Mouse (Mus musculus): ENCODE data around the gene Gpr171. TPM values are rescaled to one million over a fixed set of nuclear protein-coding genes. Genes with fewer than 3 reads are reported as not detected.

Gene Gpr171
- polyA plus RNA-seq, 1 experiment: 0.38 TPM

DNA sequence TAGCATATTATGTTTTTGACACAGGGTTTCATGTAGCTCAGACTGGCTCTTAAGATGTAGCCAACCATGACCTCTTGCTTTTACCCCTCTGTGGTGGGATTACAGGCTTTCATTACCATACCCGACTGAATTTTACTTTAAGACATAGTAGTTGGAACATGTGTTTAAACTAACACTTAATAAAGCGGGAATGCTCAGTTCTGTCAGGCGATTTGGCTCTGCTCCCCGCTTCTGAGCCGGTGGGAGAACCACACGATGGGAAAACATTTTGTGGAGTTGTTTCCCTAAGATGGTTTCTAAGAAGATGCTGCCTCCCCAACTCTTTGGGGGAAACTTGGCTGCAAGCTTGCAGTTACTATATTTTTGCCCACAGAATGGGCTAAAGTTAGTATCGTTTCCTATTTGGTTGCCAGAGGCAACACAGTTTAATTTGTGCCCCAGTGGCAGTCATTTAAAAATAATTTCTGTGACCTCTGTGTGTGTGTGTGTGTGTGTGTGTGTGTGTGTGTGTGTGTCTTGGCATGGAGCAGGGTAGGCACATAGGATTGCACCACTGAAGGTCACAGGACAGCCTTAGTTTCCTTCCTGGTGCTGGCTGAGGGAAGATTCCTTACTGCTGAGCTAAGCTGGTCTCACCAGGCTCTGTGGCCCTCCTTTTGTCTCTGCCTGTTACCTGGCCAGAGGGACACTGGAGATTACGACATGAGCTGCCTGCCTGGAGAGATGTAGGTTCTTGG lies 34.9 kb downstream of the Gpr171 start:
- Histone ChIP-seq H3K36me3 (ENCODE audit: control insufficient read depth, insufficient read depth, low read length) (no peaks in the 10 kb centered on the region), H3K4me3 (ENCODE audit: insufficient read depth, low read depth, low read length) (no peak overlapping the region), H3K27ac (ENCODE audit: insufficient read depth, low read depth, low read length) (no peak overlapping the region), H3K4me1 (ENCODE audit: control insufficient read depth, insufficient read depth, low read length) (no peaks in the 10 kb centered on the region), H3K27me3 (replicated peaks; ENCODE audit: control insufficient read depth, insufficient read depth, low read length) (no peaks in the 10 kb centered on the region)
- no peak for TF ChIP-seq POLR2A (IDR thresholded peaks at IDR 0.05; ENCODE audit: low read depth, low read length)
- TF ChIP-seq CTCF (conservative IDR thresholded peaks at IDR 0.05; ENCODE audit: insufficient read depth, insufficient read length, low read depth, low read length): no peak
- DNase-seq: peak; percentile 6
- WGBS: 45% methylated on average over 8 of the region's 8 CpGs

DNA sequence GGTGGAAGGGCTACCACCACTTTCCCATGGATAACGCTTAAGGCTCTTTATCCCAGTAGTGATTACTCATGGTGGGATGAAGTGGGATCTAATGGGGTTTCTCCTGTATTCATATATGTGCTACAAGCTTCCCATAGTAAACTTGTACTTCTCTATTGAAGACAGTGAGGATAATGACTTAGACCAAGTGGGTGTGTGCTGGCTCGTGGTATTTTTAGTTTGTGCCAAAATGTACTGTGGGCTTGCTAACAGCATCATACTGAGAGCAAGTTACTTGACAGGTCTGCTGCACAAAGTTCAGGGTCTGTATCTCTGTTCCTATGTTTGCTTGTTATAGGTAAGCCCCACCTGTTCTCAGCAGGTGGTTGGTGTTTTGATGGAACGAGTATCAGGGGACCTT lies 35.7 kb downstream of the Gpr171 start:
- no peak for DNase-seq
- H3K36me3 ChIP-seq (ENCODE audit: control insufficient read depth, insufficient read depth, low read length): no peaks in the 10 kb centered on the region
- H3K27me3 ChIP-seq (replicated peaks; ENCODE audit: control insufficient read depth, insufficient read depth, low read length): no peaks in the 10 kb centered on the region
- no peak overlapping the region for H3K27ac ChIP-seq (ENCODE audit: insufficient read depth, low read depth, low read length)
- no peak overlapping the region for H3K4me3 ChIP-seq (ENCODE audit: insufficient read depth, low read depth, low read length)
- 70% methylated on average over 3 of the region's 3 CpGs for WGBS
- no peak for TF ChIP-seq POLR2A (IDR thresholded peaks at IDR 0.05; ENCODE audit: low read depth, low read length)
- H3K4me1 ChIP-seq (ENCODE audit: control insufficient read depth, insufficient read depth, low read length): no peaks in the 10 kb centered on the region

DNA sequence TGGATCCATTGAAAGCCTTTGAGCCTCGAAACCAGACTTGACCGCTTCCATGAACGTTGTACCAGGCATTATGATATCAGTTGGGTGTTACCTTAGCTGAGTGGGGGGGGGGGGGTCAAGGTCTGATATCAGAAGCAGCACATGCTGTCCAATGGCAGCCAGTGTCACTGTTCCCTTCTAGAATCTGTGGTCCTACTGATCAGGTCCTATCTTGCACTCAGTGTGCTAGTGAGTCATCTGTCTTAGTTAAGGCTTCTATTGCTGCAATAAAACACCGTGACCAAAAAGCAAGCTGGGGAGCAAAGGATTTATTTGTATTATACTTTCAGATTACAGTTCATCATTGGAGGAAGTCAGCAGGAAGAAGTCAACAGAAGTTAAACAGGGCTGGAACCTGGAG lies 38.2 kb downstream of the Gpr171 start:
- H3K27me3 ChIP-seq (replicated peaks; ENCODE audit: control insufficient read depth, insufficient read depth, low read length): no peaks in the 10 kb centered on the region
- DNase-seq: no peak
- H3K27ac ChIP-seq (ENCODE audit: insufficient read depth, low read depth, low read length): no peak overlapping the region
- 91% methylated on average over 4 of the region's 4 CpGs for WGBS
- H3K4me1 ChIP-seq (ENCODE audit: control insufficient read depth, insufficient read depth, low read length): no peaks in the 10 kb centered on the region
- TF ChIP-seq CTCF (conservative IDR thresholded peaks at IDR 0.05; ENCODE audit: insufficient read depth, insufficient read length, low read depth, low read length) (no peak), POLR2A (IDR thresholded peaks at IDR 0.05; ENCODE audit: low read depth, low read length) (no peak)
- H3K36me3 ChIP-seq (ENCODE audit: control insufficient read depth, insufficient read depth, low read length): no peaks in the 10 kb centered on the region
- H3K4me3 ChIP-seq (ENCODE audit: insufficient read depth, low read depth, low read length): no peak overlapping the region

- TF ChIP-seq POLR2A (IDR thresholded peaks at IDR 0.05; ENCODE audit: low read depth, low read length) (no peak), CTCF (conservative IDR thresholded peaks at IDR 0.05; ENCODE audit: insufficient read depth, insufficient read length, low read depth, low read length) (no peak)
- 74% methylated on average over 5 of the region's 5 CpGs for WGBS
- DNase-seq: no peak
- Histone ChIP-seq H3K4me3 (ENCODE audit: insufficient read depth, low read depth, low read length) (no peak overlapping the region), H3K4me1 (ENCODE audit: control insufficient read depth, insufficient read depth, low read length) (no peaks in the 10 kb centered on the region), H3K27me3 (replicated peaks; ENCODE audit: control insufficient read depth, insufficient read depth, low read length) (no peaks in the 10 kb centered on the region), H3K27ac (ENCODE audit: insufficient read depth, low read depth, low read length) (no peak overlapping the region), H3K36me3 (ENCODE audit: control insufficient read depth, insufficient read depth, low read length) (no peaks in the 10 kb centered on the region)
These were observed 39.5 kb downstream of the Gpr171 start for GRCm38 (mm10) chr3:59062141-59062540.

DNA sequence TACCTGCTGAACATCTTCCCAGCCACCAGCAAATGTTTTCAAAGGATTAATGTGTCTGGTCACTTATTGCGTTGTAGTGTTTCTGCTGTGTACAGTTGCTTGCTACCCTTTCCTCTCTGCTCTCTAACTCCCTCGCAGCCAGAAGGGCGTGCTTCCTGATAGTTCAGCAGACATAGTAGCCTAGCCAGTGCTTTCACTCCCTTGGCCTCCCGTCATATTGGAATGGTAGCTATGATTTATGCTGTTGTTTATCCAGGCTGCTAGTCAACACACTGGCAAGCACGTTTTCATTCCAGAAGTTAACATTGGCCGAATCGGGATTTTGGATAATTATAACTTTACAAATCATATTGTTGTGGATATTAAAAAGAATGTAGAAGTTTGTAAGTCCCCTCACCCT lies 41.5 kb downstream of the Gpr171 start:
- TF ChIP-seq CTCF (conservative IDR thresholded peaks at IDR 0.05; ENCODE audit: insufficient read depth, insufficient read length, low read depth, low read length) (no peak), POLR2A (IDR thresholded peaks at IDR 0.05; ENCODE audit: low read depth, low read length) (no peak)
- no peaks in the 10 kb centered on the region for H3K36me3 ChIP-seq (ENCODE audit: control insufficient read depth, insufficient read depth, low read length)
- DNase-seq: peak; percentile 32
- no peak overlapping the region for H3K27ac ChIP-seq (ENCODE audit: insufficient read depth, low read depth, low read length)
- H3K4me3 ChIP-seq (ENCODE audit: insufficient read depth, low read depth, low read length): no peak overlapping the region
- no peaks in the 10 kb centered on the region for H3K27me3 ChIP-seq (replicated peaks; ENCODE audit: control insufficient read depth, insufficient read depth, low read length)
- WGBS: 63% methylated on average over 7 of the region's 7 CpGs
- H3K4me1 ChIP-seq (ENCODE audit: control insufficient read depth, insufficient read depth, low read length): no peaks in the 10 kb centered on the region

DNA sequence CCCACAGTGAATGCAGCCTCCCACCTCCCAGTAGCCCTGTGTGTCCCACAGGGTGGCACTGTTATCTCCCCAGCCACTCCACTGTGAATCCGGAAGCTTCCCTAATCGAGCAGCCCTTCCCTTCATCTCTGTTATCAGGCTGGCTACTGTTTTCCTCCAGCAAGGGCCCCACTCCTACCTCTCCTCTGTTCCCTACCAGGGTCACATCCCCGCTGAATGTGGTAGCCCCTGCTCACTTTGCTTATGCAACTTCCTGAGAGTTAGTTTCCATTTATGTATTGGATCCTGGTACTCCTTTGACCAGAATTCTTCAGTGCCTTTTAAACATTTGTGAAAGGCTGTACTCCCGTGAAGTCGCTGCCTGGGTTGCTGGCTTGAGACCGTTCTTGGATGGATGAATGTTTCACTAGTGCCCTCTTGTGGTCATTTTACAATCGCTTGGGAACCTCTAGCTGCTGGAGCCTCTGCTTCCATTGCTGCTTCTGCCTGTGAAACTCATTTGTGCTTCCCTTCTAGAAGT lies 42.5 kb downstream of the Gpr171 start:
- peak; percentile 77 for DNase-seq
- Histone ChIP-seq H3K27me3 (replicated peaks; ENCODE audit: control insufficient read depth, insufficient read depth, low read length) (no peaks in the 10 kb centered on the region), H3K4me3 (ENCODE audit: insufficient read depth, low read depth, low read length) (no peak overlapping the region), H3K36me3 (ENCODE audit: control insufficient read depth, insufficient read depth, low read length) (no peaks in the 10 kb centered on the region), H3K27ac (ENCODE audit: insufficient read depth, low read depth, low read length) (no peak overlapping the region), H3K4me1 (ENCODE audit: control insufficient read depth, insufficient read depth, low read length) (no peaks in the 10 kb centered on the region)
- TF ChIP-seq CTCF (conservative IDR thresholded peaks at IDR 0.05; ENCODE audit: insufficient read depth, insufficient read length, low read depth, low read length) (peak; percentile 80), POLR2A (IDR thresholded peaks at IDR 0.05; ENCODE audit: low read depth, low read length) (no peak)
- WGBS: 8% methylated on average over 7 of the region's 7 CpGs

DNA sequence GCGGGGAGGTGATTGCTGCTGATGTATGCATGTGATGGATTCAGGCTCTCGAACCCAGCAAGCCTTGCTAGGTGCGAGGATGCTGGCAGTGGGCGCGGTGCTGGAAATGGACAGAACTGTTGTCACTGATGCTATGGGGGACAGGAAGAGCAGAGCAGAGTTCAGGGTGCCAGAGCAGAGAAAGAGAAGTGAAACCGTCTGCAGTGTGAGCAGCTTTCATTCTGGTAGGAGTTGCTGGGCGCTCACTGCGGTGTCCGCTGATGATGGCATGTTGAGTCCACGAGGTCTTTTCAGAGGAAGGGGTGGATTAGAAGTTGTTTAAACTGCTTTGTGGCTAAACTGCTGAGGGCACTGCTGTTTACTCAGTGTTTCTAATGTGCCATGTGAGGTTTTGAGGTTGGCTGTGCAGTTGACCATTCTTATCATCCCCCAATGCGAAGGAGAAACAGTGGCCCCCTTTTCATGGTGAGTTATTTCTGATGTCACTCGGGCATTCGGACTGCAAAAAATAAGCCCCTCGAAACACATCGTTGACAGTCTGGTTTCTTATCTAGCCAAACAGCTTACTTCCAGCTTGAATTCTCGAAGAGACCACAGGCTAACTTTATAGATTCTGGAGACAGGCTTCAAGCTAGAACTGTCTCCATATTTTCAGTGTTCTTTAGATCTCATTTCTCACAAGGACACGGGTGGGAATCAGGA lies 46.6 kb downstream of the Gpr171 start:
- WGBS: 85% methylated on average over 17 of the region's 17 CpGs
- H3K27me3 ChIP-seq (replicated peaks; ENCODE audit: control insufficient read depth, insufficient read depth, low read length): no peaks in the 10 kb centered on the region
- no peak for DNase-seq

More for the DNA sequence above, 46.6 kb downstream of the Gpr171 start:
- TF ChIP-seq CTCF (conservative IDR thresholded peaks at IDR 0.05; ENCODE audit: insufficient read depth, insufficient read length, low read depth, low read length) (no peak), POLR2A (IDR thresholded peaks at IDR 0.05; ENCODE audit: low read depth, low read length) (no peak)
- no peak overlapping the region for H3K27ac ChIP-seq (ENCODE audit: insufficient read depth, low read depth, low read length)
- no peaks in the 10 kb centered on the region for H3K36me3 ChIP-seq (ENCODE audit: control insufficient read depth, insufficient read depth, low read length)
- H3K4me3 ChIP-seq (ENCODE audit: insufficient read depth, low read depth, low read length): no peak overlapping the region
- H3K4me1 ChIP-seq (ENCODE audit: control insufficient read depth, insufficient read depth, low read length): no peaks in the 10 kb centered on the region

Other genes starting within 250 kb of the Gpr171 start
- gene Clrn1, start 216.5 kb downstream of the Gpr171 start, polyA plus RNA-seq (2012; rRNA removed): not detected in 2 replicates
- gene Med12l, start 96.0 kb downstream of the Gpr171 start, polyA plus RNA-seq (2012; rRNA removed): 0.64 and 1.0 TPM in 2 replicates
- gene P2ry14, start 51.8 kb upstream of the Gpr171 start, polyA plus RNA-seq (2012; rRNA removed): 3.8 and 4.2 TPM in 2 replicates
- gene Gpr87, start 93.3 kb upstream of the Gpr171 start, polyA plus RNA-seq (2012; rRNA removed): 0.16 TPM in 2 replicates
- 0.29 and 1.3 TPM in 2 replicates for gene P2ry13, start 109.1 kb upstream of the Gpr171 start, polyA plus RNA-seq (2012; rRNA removed)
- gene P2ry12, start 161.1 kb upstream of the Gpr171 start, polyA plus RNA-seq (2012; rRNA removed): 0.75 and 1.5 TPM in 2 replicates
- gene Igsf10, start 242.6 kb upstream of the Gpr171 start, polyA plus RNA-seq (2012; rRNA removed): 0.48 and 0.62 TPM in 2 replicates